Mouse (Mus musculus) adipocyte (in vitro differentiated cells): ENCODE results near the gene Sema6d.
A peak's percentile ranks its signal among the peaks of the same experiment; 100 is the strongest.

ENCODE experiments used
- DNase-seq: peaks from one replicate; pipeline ENCODE4 v3.0.0-alpha.2; 2016; ENCODE audit warnings: low spot score

The Sema6d gene

DNA sequence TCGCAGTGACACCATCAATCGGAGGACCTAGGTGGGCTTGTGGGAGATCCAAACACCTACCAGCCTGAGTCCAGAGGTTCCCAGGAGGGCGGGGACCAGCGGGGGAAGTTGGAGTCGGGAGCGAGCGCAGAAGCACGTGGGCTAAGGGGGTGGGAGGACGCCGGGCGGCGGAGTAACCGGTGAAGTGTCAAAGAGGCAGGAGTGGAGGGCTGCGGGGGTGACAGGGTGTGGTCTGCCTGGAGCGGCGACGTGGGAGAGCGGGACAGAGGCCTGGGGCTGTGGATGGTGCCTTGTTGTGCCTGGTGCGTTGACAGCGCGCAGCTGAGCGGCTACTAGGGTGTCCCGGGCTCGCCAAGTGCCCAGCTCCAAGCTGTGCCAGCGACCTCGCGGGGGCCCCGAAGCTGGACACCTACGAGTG, at the start of gene Sema6d:
Gene Sema6d (plus strand): TSS at position 157 of the 418 bp plus-strand sequence.
- DNase-seq, result no peak

DNA sequence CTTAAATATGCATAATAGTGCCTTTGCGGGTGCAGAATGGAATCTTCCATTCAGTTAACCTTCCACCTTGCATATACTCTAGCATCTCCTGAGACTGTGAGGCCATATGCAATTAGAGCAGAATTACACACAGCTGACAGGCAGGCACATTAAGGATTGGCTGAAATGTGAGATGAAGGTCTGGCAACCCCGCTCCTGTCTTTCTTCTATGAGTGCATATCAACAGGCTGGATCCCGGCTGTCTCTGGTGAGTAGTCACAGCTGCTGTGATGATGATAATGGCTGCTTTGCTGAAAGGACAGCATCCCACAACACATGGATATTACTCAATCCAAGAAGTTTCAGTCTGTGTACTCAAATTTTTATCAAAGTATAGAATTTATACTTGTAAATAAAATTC, 29.9 kb upstream of the Sema6d start:
- DNase-seq, result no peak

DNA sequence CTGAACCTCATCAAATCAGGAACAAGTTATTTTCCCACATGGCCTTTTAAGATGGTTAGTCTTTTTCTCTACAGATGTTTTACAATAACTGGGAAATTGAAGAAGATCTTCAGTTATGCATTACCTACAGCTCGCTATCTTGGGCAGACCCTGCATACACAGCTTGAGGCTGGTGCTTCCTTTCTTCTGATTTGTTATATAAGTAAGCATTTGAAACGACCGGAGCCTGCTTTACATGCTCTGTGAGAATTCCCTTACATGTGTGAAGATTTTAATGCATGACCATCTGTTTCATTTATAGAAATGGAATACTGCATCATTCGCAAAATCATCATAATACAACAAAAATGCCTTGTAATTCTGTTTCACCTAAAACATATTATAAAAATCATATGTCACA, 21.4 kb upstream of the Sema6d start:
- no peak for DNase-seq

DNA sequence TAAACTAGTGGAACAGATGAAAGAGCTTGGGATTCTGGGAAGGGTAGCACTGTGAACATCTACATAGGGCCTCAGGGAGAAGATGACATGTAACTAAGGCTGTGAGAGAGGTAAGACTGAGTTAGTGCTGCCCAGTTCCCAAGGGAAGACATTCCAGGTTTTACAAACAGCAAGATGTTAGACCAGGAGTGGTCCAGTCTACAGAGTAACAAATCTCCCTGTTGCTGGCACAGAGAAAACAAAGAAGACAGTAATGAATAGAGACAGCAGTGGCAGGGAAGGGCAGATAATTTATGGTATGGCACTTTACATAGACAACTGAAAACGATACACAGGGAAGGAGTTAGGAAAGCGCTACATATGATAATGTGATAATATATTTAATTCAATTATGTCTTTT, 19.1 kb upstream of the Sema6d start:
- no peak for DNase-seq

DNA sequence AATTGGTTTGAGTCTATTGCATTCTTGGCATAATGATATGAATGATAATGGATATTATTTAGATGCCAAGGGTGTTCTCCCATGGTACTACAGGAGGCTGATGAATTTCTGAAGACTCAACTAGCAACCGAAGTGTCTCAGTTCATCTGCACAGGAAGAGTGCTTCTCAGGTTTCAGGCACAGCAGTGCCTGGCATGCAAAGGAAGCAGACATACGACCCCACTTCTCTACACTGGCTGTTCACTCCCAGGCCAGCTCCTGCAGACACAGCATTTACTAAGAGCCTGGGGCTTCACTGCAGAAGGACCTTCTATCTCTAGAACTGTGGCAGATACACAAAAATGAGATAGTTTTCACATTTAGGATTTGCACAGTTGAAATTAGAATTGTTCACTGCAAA, 18.4 kb upstream of the Sema6d start:
- DNase-seq, result no peak

DNA sequence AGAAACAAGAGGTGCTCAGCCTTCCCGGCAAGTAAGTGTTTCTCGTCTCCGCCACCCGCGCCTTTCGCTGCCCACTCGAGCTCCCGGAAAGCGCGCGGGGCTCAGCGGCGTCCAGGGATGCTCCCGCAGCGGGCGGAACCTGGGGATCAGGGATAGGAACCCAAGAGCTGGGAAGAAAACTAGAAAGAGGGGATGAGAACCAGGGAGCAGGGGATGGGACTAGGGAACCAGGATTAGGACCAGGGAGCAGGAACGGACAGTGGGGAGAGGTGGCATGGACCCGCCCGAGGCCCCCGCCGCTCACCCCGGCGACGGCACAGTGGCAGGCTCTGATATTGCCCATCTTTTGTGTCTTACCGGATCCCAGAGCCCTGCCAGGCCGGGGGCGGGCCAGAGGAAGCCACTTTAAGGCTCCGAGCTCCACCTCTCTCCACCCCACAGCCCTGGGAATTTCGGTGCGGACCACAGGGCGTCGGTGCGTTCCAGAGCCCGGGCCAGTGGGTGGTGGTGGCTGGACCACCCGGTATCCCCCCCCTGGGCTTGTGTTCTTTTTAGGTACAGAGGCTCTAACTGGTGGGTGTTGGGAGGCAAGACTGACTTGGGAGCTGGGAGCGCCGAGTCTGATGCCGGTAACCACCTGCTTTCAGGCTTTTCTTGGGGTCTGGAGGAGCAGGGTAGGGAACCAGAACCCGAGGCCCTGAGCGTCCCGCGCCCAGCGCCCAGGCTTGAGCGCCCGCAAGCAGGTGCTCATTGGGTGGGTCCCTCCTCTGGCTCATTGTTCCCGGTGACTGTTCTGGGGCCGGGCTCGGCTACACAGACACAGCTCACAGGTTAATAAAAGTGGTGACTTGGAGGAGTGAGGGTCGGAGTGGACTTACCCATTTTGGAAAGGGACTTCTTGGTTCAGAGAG, 717 bp downstream of the Sema6d start:
- DNase-seq, result no peak

DNA sequence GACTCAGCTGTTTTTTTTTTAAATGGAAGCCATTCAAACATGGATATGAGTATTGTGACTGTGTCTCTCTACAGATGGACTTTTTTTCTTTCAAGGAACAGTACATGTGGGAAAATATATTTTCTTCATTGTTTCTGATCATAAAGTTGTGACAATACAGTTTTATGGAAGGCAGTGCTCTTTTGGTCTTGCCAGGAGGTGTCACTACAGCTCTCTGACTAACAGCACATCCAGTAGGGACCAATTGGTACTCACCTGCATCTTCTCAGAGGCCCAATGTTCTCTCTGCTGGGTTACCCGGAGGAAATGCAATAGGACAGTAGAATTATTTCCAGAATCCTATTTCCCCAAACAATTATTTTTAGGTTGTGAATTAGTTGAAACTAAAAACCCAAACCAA, 9.9 kb downstream of the Sema6d start:
- peak; percentile 28 for DNase-seq

DNA sequence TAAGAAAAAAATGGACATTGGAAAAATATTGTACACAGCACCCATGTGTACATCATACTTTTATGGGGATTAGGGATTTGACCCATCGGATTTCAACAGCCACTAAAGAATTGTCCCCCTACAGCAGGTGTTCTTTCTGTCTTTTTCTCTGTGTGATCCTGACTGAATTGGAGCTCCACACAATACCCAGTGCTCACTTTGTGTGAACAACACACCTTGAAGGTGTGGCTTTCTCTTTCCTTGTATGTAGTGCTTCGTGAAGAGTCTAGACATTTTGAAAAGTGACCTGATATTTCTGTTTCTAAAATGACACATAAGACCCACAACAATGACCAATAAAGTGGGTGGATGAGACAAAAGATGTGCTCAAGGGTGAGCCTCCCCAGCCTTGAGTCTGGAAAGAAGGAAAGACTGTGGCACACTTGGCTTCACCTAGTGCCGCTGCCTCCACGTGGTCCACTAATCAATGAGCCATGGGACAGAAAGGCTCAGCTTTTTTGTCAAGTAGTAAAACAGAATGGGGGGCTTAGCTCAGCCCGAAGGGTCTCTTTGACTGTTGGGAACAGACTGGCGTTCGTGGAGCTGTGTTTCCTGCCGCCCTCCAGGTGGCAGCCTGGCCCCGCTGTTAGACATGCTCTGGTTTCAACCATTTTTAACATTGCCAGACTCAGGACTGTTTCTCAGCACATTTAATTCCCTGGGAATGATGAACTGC, 10.9 kb downstream of the Sema6d start:
- DNase-seq, result peak; percentile 78

DNA sequence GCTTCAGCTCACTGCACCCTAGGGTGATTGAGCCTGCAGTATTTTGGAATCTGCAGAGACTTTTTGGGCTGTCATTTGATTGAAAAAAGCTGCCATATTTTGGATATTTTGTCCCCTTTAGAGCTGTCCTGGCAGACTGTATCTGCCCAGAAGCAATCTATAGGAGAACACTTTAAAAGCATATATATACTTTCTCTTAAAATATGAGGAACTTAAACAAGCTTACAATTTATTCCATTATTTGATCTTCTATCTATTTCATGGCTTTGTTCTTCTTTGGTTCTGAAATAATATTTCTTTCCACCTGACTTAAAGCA, 11.4 kb downstream of the Sema6d start:
- no peak for DNase-seq

DNA sequence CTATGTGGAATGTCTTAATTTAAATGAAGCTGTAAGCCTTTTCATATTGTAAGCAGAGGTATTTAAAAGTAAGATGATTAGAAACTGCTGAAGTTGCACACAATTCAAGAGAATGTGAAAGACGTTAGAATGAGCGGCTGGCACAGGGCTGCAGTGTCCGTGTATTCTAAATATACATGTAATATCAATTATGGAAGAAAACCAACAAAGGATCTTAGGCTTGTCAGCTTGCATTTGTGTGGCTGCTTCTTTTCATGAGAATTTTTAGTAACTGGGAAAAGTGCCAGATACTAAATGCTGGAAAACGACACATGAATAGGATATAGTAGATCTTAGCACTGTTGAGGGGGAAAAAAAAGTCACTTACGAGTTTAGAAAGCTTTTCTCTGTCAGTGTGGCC, 11.8 kb downstream of the Sema6d start:
- DNase-seq, result no peak

DNA sequence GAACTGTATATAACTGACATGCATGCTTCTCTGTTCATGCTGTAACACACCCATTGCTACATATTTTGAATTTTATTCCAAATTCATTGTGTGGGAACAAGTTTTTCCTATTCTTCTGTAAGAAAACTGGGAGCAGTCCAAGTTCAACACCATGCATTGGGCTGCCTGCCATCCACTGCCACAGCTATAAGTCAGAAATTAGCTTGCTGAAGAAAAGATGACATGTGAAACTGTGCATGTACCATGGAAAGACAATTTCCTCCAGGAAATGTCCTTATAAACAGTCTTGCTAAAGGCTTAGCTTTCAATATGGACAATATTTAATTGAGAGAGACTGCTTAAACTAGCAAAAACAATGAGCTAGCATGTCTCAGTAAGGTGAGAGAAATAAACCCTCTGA, 13.5 kb downstream of the Sema6d start:
- peak; percentile 70 for DNase-seq

DNA sequence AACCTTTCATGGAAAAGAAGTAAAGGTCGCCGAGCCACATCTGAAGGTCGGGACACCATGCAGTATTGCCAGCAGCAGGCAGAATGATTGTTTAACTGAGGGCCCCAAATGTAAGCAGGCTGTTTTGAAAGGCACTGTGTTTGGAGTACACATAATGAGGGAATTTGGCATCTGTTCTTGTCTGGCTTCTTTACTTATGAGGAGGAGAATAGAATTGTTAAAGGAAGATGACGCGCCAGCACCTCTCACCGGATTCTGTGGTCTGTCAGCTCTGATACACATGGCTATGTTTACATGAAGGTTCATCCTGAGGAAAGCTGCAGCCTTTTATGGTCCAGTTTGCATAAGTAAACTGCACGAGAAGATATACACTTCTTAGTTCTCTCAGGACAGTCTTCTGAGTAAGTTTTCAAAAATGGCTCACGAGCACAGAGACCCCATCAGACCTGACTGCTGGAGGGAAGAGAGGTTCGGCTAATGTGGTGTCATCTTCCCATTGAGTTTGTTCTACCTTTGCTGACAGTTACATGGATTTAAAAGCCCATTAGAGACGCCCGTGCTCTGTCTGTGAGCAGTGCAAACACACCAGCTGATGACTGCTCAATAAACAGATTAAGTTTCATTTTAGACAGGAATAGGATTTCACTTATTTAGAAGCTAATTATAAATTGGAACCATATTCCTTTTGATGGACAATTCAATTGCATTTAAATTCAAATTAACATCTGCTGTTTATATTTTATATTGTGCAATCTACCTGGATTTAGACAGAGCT, 28.9 kb downstream of the Sema6d start:
- peak; percentile 30 for DNase-seq

DNA sequence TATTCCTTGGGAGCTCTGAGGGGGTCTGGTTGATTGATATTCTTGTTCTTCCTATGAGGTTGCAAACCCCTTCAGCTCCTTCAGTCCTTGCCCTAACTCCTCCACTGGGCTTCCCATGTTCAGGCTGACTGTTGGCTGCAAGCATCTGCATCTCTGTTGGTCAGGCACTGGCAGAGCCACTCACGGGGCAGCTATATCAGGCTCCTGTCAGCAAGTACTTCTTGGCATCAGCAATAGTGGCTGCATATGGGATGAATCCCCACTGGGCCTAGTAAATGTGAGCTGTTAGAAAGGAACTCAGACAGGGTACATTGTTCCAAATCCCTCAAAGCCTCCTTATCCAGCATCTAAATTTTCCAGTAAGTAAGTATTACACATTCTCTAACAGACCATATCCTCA, 30.6 kb downstream of the Sema6d start:
- DNase-seq, result peak; percentile 17

DNA sequence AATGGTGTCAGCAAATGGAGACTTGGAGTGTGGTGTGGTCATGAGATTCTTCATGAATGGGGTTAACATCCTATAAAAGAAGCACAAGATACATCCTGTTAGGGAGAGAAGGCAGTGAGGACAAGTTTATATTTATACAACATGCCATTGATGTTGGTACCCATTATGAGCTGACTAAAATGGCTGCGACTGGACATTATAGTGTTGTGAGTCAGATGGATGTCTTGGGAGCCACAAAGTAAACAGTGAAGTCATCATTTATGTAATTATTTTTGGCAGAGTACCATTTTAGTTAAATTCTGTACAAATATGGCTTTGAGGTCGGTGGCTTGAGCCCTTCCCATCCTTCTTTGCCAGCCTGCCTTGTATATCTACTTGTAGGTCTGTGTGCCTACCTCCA, 31.8 kb downstream of the Sema6d start:
- DNase-seq, result no peak

DNA sequence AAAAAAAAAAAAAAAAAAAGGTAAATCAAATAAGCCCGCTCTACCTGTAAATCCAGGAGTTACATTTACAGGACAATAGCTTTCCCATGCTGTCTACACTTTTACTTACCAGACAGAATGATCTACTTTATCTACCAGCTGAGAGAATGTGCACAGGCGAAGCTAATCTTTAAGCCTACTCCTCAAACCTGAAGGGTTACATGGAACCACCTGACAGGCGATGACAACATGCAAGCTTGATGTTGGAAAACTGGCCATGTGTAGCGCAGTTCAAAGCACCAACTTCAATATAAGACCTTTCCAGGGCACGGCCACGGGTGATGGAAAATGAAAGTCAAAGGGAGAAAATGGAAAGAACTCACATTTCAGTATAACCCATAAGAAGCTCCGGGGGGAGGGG, 35.7 kb downstream of the Sema6d start:
- DNase-seq, result no peak

DNA sequence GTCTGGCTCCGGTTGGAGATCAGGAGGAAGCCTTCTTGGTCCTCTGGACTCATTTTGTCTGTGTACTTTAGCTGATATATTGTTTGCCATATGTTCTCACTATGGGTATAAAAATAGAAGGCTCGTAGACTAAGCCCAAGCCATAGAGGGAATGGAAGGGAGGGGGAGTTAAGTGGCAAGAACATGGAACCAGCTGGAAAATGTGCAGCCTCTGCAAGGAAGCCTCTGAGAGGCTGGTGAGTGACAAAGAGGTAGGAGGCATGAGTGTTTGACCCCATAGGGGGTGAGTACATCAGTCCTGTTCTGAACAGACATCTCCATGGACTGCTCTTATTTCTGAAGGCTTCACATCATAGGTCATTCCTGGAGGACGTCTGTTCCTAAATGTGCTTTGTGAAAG, 37.1 kb downstream of the Sema6d start:
- no peak for DNase-seq

DNA sequence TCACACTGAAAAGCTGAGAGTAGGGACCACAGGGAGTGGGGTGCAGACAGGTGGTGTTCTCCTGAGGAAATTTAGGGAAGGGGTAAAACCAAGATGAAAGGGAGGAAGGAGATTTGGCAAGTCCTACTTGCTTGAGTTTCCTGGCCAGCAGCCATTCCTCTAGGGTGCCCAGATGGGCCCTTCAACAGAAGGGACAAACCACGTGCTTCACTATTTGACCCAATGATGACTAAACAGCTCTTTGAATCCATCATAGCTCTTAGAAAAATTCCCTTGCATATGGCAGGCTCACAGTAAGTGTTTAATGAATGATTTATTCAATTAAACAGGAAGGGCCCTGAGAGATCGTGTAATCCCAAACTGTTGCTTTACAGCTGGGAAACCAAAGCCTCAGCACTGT, 41.1 kb downstream of the Sema6d start:
- peak; percentile 16 for DNase-seq

DNA sequence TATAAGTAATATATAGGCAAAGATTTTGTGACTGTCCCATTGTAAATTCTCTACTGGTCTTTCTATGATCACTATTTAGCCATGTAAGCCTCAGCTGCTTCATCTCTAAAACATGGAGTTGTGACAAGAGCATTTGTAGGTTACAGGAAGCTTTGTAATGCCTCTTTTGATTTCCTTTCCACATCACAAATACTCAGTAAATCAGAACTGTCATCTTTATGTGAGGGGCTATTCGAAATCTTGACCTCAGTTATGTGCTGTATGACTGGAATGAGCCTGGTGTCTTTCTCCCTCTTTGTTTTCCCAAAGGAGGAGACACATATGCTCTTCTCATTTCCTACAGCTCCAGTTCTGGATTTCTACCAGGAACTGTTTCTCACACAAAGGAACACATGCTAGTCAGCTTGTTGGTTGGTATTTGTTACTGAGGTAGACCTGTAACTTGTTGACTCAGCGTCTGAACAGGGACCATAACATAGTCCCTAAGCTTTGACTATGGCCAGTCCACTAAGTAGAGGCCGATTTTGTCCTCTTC, 51.8 kb downstream of the Sema6d start:
- DNase-seq, result no peak

DNA sequence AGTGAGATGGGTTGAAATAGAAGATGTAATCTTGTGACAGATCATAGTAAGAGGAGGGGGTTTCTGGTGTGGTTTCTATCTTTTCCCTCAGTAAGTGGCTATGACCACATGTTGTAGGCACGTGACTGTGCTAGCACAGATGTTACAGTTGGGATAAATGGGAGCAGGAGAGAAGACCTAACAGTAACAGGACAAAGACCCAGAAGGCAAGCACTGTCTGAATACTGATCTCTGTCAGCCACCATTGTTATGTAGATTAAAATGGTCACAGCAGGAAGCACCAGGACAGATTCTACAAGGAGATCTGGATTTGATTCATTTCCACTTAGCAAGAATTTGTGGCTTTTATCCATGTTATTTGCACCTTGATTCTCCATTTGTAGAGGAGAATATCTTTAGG, 55.8 kb downstream of the Sema6d start:
- no peak for DNase-seq

DNA sequence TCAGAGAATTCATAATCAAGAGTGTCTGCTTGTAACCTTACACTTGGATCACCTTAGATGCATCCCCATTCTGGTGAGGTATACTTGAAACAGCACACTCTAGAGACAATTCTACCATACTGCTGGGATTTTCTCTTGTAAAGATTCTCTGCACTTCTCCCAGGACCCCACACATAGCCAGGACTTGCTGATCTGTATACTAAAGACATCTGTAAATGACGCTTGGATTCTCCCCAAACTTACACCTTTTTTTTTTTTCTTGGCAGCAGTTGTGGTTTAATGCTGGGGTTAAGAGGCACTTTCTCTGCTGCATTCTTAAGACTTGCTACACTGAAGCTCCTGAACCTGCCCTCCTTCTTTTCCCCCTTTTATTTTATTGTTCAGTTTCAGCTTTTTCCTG, 68.4 kb downstream of the Sema6d start:
- no peak for DNase-seq

DNA sequence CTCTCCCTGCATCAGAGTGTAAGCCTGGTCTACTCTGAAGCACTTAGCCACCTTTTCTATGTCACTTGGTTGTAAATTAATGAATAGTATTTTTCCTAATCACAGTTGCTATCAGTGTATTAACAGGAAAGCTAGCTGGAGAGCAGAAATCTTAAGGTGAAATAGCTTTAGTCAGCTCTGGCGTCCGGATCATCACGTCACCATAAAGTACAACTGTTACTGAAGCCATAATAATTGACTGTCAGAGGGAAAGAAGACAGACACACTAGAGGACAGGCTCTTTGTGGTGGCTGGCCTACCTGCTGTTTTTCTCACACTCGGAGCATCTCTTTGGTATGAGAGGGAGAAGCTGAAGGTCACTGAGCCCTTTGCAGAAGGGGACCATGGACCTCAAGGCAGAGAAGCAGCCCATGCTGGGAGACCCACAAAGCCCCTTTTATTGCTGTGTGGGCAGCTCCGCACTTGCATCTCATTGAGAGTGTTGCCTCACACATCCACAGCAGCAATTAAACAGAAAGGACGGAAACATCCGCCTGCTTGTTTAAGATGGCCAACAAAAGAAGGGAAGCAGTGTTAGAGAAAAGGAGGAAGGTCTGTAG, 72.3 kb downstream of the Sema6d start:
- DNase-seq, result no peak

DNA sequence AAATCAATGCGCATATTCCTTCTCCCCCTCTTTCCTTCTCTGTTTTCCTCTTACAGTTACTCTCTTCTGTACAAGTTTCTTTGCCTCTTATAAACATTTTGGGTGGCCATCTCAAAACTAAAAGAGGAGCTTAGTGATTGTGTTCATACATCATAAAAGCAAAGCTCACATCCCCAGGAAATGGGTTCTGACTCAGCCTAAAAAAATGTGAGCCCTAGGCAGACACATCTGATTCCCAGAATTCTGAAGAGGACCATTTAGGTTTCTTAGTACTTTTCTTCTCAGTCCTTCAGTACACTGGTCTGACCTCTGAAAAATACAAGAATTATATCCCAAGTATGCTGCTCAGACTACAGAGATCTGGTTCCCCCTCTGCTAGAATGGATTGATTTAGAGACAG, 78.6 kb downstream of the Sema6d start:
- DNase-seq, result no peak
